Mouse (Mus musculus): ENCODE measurements at regions not wholly inside any gene's neighbourhood (a gene's known extent, or its start where the extent isn't known, plus 50 kb on each side); places are given as distances from the start of the nearest gene placed in this dataset.

GRCm38 (mm10) chr13:115188066-115188465 is 86.3 kb upstream of the Itga1 start:
- TF ChIP-seq CTCF (IDR thresholded peaks at IDR 0.05; ENCODE audit: insufficient read depth, low read length) (no peak), POLR2A (IDR thresholded peaks at IDR 0.05; ENCODE audit: borderline replicate concordance, extremely low read depth, low read depth, low read length) (no peak)

All from lung, adult 2 months (tissue).